Mouse (Mus musculus) hindbrain, postnatal 0 days (tissue): ENCODE results near the gene Tedc1. TPM values are rescaled to one million over a fixed set of nuclear protein-coding genes. Genes with fewer than 3 reads are reported as not detected.
A peak's percentile ranks its signal among the peaks of the same experiment; 100 is the strongest.

Experiments used
- ATAC-seq: fragments of 200-750 bp; cut with Nextera tagmentation; 2 replicates; pipeline ENCODE4 v1.8.0; 2017; ENCODE audit warnings: mild to moderate bottlenecking, moderate TSS enrichment, moderate library complexity
- DNase-seq: peaks from one replicate; pipeline ENCODE4 v3.0.0-alpha.2; 2015; ENCODE audit warnings: low spot score
- H3K27ac ChIP-seq: fragments of 300-500 bp; sonication (generic); 2 replicates; pipeline ENCODE4 v1.5.1; 2014; ENCODE audit warnings: mild to moderate bottlenecking
- H3K27me3 ChIP-seq: fragments of 300-500 bp; sonication (generic); 2 replicates; pipeline ENCODE4 v1.6.1; 2014; ENCODE audit warnings: low read length, mixed read lengths; ENCODE audit not compliant: insufficient read depth
- H3K36me3 ChIP-seq: fragments of 300-500 bp; sonication (generic); 2 replicates; pipeline ENCODE4 v1.6.1; 2014; ENCODE audit warnings: low read length, mixed read lengths; ENCODE audit not compliant: insufficient read depth
- H3K4me1 ChIP-seq: fragments of 300-500 bp; sonication (generic); 2 replicates; pipeline ENCODE4 v1.6.1; 2014; ENCODE audit warnings: antibody characterized with exemption, low read length, mixed read lengths; ENCODE audit not compliant: insufficient read depth
- H3K4me2 ChIP-seq: fragments of 300-500 bp; sonication (generic); 2 replicates; pipeline ENCODE4 v1.6.1; 2014; ENCODE audit warnings: low read depth, mild to moderate bottlenecking, low read length, moderate library complexity, mixed read lengths
- H3K4me3 ChIP-seq: fragments of 300-500 bp; sonication (generic); 2 replicates; pipeline ENCODE4 v1.5.1; 2014; ENCODE audit warnings: low read length
- H3K9ac ChIP-seq: fragments of 300-500 bp; sonication (generic); replicated peaks from 2 replicates; pipeline ENCODE4 v1.6.1; 2014; ENCODE audit warnings: mild to moderate bottlenecking, low read length, moderate library complexity, mixed read lengths
- H3K9me3 ChIP-seq: fragments of 300-500 bp; sonication (generic); 2 replicates; pipeline ENCODE4 v1.6.1; 2016; ENCODE audit warnings: low read length, mixed read lengths
- CTCF ChIP-seq: IDR thresholded peaks from 2 replicates; pipeline ENCODE4 v1.5.1; 2016; ENCODE audit warnings: antibody characterized with exemption, control low read depth, low read depth
- WGBS: fragments of 180-500 bp; shearing (Covaris S2); extraction: QIAGEN DNeasy Blood & Tissue Kit; methylation state at CpG from one replicate; pipeline ENCODE4 v1.1.7; 2014; 5-methylcytosine and 5-hydroxymethylcytosine counted together
- polyA plus RNA-seq: library from polyadenylated mRNA; unstranded; fragments of >200 nt; fragmentation: Nextera tagmentation; extraction: Ambion mirVana; gene quantifications from 2 replicates; pipeline ENCODE4 v1.2.1, GENCODE M21; 2015
- total RNA-seq: library from RNA; depleted of rRNA; stranded (reverse); fragments of >200 nt; gene quantifications from 2 replicates; pipeline ENCODE4 v1.2.3, GENCODE M21; 2014

Gene Tedc1
- total and polyA plus RNA-seq, 2 experiments from 2014 or later, result 14.7 to 16.6 TPM

DNA sequence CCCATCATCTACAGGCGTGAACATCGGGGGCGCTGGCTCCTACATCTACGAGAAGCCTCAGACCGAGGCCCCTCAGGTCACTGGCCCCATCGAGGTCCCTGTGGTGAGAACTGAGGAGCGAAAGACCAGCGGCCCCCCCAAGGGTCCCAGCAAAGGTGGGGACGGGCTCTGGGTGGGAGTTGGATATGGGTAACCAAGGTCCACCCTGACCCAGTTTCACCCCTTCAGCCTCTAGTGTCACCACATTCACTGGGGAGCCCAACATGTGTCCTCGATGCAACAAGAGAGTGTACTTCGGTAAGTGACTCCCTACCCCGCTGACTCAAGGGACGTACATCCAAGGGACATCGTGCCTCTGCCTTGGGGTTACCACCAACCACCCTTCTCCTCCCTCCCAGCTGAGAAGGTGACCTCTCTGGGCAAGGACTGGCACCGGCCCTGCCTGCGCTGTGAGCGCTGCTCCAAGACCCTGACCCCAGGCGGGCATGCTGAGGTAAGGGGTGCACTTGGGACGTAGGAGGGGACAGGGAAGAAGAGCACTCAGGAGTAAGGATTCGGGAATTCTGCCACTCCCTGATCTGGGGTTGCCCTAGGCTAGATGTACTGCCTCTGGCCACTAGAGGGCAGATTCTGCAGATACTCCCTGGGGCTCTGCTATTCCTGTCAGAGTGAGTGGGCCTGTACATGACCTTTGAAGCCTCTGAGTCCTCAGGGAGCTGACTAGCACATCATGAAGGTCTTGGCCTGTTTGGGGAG lies 12.0 kb upstream of the Tedc1 start:
- no peak overlapping the region for H3K27ac ChIP-seq
- ATAC-seq (no peak), DNase-seq (peak; percentile 40)
- no peak overlapping the region for H3K4me2 ChIP-seq
- WGBS, result 75% methylated on average over 20 of the region's 20 CpGs
- TF ChIP-seq CTCF, result peak; percentile 79
- no peaks in the 10 kb centered on the region for H3K9me3 ChIP-seq
- no peaks in the 10 kb centered on the region for H3K27me3 ChIP-seq
- H3K4me1 ChIP-seq, result peaks cover 43% of the 10 kb centered on the region
- no peak overlapping the region for H3K4me3 ChIP-seq
- peaks cover 11% of the 10 kb centered on the region; the same call in 1 of the 2 replicates for H3K36me3 ChIP-seq
- H3K9ac ChIP-seq, result no peak overlapping the region

DNA sequence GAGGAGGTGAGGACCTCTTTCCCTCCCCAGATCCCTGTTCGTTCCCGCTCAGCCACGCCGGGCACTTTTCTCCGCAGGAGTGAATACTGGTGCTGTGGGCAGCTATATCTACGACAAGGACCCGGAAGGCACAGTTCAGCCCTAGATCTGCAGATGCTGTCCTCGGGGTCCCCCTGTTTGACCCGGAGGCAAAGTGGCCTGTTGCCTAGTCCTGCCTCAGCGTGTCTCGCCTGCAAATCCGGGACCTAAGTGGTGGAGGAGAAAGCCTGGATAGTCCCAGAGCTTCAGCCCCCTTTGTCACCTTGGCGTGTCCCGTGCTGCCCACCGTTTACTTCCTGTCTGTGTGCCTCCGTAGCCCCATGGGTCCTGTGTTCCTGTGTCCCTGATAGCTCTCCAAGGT lies 11.3 kb upstream of the Tedc1 start:
- peaks cover 11% of the 10 kb centered on the region; the same call in 1 of the 2 replicates for H3K36me3 ChIP-seq
- H3K9ac ChIP-seq, result no peak overlapping the region
- H3K4me3 ChIP-seq, result no peak overlapping the region
- no peak for TF ChIP-seq CTCF
- ATAC-seq (no peak), DNase-seq (no peak)
- 93% methylated on average over 16 of the region's 16 CpGs for WGBS
- H3K27ac ChIP-seq, result no peak overlapping the region
- no peaks in the 10 kb centered on the region for H3K9me3 ChIP-seq
- no peak overlapping the region for H3K4me2 ChIP-seq
- H3K27me3 ChIP-seq, result no peaks in the 10 kb centered on the region
- H3K4me1 ChIP-seq, result peaks cover 36% of the 10 kb centered on the region

DNA sequence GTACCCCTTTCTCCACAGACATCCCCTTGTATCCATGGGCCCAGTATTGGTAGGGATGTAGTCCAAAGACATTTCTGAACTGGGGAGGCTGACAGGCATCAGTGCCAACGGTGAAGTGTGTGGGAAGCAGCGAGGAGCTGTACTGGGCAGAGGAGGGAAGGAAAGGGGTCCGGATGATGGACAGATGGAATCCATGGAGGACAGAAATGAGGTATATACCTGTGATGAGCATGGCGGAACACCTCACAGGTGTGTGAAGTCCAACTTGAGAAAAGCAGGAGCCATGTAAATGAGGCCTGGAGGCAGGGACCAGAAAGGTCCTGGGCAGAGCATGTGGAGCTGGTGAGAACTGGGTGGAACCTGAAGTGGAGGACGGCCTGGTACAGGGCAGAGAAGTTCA lies 10.6 kb upstream of the Tedc1 start:
- DNase-seq (no peak), ATAC-seq (no peak)
- H3K4me3 ChIP-seq, result no peak overlapping the region
- no peaks in the 10 kb centered on the region for H3K27me3 ChIP-seq
- 91% methylated on average over 5 of the region's 5 CpGs for WGBS
- no peak for TF ChIP-seq CTCF
- H3K4me2 ChIP-seq, result no peak overlapping the region
- no peaks in the 10 kb centered on the region for H3K9me3 ChIP-seq
- H3K9ac ChIP-seq, result no peak overlapping the region
- H3K36me3 ChIP-seq, result peaks cover 11% of the 10 kb centered on the region; the same call in 1 of the 2 replicates
- H3K4me1 ChIP-seq, result peaks cover 31% of the 10 kb centered on the region
- H3K27ac ChIP-seq, result no peak overlapping the region

DNA sequence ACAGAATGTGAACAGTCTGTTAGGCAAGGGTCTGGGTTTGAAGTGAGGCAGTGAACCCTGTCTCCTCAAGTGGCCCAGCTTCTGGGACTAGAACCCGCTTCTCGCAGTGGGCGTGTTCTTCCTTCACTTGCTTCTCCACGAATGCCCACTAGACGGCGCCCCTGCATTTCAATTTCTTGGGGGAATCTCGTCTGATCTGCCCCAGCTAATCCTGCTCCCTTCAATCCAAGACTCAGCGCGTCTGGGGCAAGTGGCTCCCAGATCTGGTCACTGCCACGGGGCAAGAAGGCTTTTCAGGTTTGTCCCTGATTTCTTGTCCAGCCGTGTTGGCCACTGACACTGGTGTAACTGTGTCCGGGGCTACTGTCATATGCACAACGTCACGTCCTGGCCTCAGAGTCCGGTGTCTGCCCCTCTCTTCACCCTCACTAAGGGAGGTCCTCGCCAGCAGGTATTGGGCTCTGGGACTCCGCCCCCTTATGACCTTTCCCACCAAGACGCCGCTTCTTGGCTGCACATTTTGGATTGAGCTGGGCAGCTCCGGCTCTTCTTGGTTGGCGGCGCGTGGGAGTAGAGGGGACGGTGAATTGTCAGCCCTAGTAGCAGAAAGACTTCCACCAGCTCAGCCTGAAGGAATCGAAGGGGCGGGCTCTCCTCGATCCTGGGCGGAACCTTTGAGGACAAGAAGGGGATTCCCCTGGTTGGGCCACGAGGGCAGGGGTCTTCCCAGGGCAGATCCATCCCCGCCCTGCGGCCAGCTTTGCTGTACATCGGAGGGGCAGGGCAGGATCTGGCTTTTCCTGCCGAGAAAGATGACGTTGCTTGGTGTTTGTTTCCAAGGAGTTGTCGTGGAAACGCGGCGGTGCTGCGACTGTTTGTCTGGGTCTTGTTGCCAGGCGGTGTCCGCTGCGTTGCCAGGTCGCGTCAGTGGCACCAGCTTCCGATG lies 9.8 kb upstream of the Tedc1 start, which contains the start of gene Crip1:
Crip1 (plus strand) TSS at position 205 of the 946 bp plus-strand sequence.
- ATAC-seq, result peak; percentile 39
- 10% methylated on average over 45 of the region's 45 CpGs for WGBS
- peak within 1 kb of the TSS; percentile 6; the same call in 1 of the 2 replicates for H3K4me3 ChIP-seq

DNA sequence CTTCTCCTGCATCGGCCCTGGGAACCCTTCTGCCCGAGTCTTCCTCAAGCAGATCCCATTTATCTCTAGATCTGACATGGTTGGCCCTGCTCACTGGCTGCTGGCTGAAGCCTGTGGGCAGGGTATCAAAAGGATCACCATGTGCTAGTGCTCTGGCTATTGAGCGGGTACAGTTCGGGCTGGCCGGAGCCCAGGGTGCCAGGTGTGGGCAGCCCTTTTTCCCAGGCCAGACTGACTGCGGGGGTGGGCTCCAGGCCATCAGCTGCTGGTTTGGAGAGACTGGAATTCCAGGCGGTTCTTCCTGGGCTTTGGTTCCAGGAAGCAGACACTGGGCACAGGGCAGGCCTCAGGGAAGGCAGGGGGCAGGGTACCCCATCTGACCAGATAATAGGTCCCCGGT lies 8.7 kb upstream of the Tedc1 start:
- peaks cover 26% of the 10 kb centered on the region for H3K4me1 ChIP-seq
- peak; percentile 41 for DNase-seq
- no peak overlapping the region for H3K4me3 ChIP-seq
- 51% methylated on average over 8 of the region's 8 CpGs for WGBS
- no peak for TF ChIP-seq CTCF
- H3K36me3 ChIP-seq, result peaks cover 11% of the 10 kb centered on the region; the same call in 1 of the 2 replicates
- no peak overlapping the region for H3K4me2 ChIP-seq
- ATAC-seq, result 0 out of 2 replicates have a peak, but pooled peaks have one; percentile 2
- no peaks in the 10 kb centered on the region for H3K9me3 ChIP-seq
- no peaks in the 10 kb centered on the region for H3K27me3 ChIP-seq
- H3K27ac ChIP-seq, result peak overlapping the region; percentile 41; the same call in 1 of the 2 replicates
- H3K9ac ChIP-seq, result no peak overlapping the region

More for the DNA sequence above, 9.8 kb upstream of the Tedc1 start, which contains the start of gene Crip1:
- H3K27ac ChIP-seq, result peak within 1 kb of the TSS; percentile 41; the same call in 1 of the 2 replicates
- peaks cover 11% of the 10 kb centered on the region; the same call in 1 of the 2 replicates for H3K36me3 ChIP-seq
- H3K9ac ChIP-seq, result 0 out of 2 replicates have a peak within 1 kb of the TSS, but pooled peaks have one; percentile 30
- TF ChIP-seq CTCF, result peak; percentile 84
- no peaks in the 10 kb centered on the region for H3K9me3 ChIP-seq
- peaks cover 32% of the 10 kb centered on the region for H3K4me1 ChIP-seq
- peak within 1 kb of the TSS; percentile 47 for H3K4me2 ChIP-seq
- peak; percentile 76 for DNase-seq
- H3K27me3 ChIP-seq, result no peaks in the 10 kb centered on the region

DNA sequence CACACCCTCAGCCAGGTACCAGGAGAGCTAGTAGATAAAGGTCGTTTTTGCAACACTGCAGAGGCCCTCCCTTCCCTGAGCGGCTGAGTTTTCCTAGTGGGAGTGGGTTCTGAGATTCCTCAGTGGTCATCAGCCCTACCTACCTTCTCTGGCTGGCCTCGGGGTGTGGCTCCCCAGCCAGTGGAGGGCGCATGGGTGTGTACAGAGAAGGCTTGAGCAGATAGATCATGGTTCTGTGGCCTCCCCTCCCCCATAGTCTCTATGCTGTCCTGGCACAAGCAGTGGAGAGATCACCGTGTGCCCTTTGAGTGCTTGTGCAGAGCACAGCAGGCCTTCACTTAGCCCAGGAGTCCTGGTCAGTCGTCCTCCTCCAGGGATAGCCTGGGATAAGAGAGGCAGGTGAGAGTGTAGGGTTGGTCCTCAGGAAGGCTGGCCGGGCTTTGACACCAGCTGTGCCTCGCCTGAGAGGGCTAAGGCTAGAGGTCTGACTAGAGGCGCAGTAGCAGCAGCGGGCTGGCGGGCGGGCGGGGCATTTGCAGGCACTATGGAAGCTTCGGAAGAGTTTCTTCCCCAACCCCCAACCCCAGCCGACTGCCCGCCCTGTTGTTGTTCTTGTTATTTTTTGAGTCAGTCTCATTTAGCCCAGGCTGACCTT lies 7.7 kb upstream of the Tedc1 start:
- ATAC-seq (no peak), DNase-seq (no peak)
- no peak overlapping the region for H3K9ac ChIP-seq
- no peak overlapping the region for H3K4me2 ChIP-seq
- 51% methylated on average over 16 of the region's 16 CpGs for WGBS
- peaks cover 11% of the 10 kb centered on the region; the same call in 1 of the 2 replicates for H3K36me3 ChIP-seq
- peaks cover 20% of the 10 kb centered on the region; the same call in 1 of the 2 replicates for H3K4me1 ChIP-seq
- H3K27me3 ChIP-seq, result no peaks in the 10 kb centered on the region
- H3K27ac ChIP-seq, result no peak overlapping the region
- peak; percentile 31; the same call in 1 of the 2 replicates for TF ChIP-seq CTCF
- H3K9me3 ChIP-seq, result no peaks in the 10 kb centered on the region
- no peak overlapping the region for H3K4me3 ChIP-seq
